Mouse (Mus musculus) hematopoietic multipotent progenitor cell, adult 10-12 weeks (in vitro differentiated cells): ENCODE data around the gene Hoxc6. TPM values are rescaled to one million over a fixed set of nuclear protein-coding genes. Genes with fewer than 3 reads are reported as not detected.

Experiments used
- polyA plus RNA-seq: library from polyadenylated mRNA; stranded (reverse); fragments of >175 nt; gene quantifications from 2 replicates; pipeline ENCODE4 v1.2.3, GENCODE M21; 2012; ENCODE audit warnings: low replicate concordance

Hoxc6 gene
- polyA plus RNA-seq, result 0.22 and 0.58 TPM in 2 replicates

DNA sequence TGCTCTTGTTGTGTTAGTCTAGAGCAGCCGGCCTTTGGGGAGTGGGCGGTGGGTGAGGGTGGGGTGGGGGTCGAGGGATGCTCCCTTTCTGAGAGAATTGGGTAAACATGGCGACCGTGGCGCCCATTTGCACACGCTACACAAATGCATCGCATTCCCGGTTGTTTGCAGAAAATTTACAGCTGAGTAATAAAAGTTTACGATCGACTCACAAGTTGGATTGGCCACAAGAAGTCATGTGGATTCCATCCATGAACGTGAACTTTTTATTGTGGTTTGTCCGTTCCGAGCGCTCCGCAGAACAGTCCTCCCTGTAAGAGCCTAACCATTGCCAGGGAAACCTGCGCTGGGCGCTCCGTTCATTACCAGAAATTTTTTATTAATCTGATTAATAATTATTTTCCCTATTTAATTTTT is at the start of gene Hoxc6:
Gene Hoxc6, plus strand, starts transcription at position 319 of the 417 bp plus-strand sequence.

DNA sequence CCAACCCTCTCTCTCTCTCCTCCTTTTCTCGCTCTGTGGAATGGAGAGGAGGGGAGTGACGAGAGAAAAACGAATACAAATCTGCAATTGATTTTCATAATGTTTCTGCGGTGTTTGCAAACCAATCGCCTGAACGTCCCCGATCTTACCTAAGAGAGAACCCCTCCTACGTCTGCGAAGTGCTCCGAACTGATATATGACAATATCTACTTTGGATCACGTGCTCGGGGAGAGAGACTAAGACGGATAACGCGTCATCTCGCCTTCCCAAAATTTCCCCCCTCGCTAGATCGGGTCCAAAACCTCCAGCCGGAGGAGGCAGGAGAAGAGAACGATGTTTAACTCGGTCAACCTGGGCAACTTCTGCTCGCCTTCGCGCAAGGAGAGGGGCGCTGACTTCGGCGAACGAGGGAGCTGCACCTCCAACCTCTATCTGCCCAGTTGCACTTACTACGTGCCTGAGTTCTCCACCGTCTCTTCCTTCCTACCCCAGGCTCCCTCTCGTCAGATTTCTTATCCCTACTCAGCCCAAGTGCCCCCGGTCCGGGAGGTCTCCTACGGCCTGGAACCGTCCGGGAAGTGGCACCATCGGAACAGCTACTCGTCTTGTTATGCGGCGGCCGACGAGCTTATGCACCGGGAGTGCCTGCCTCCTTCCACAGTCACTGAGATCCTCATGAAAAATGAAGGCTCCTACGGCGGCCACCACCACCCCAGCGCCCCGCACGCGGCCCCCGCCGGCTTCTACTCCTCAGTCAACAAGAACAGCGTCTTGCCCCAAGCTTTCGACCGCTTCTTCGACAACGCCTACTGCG is 43.7 kb upstream of the Hoxc6 start, which contains the start of gene Hoxc11:
Gene Hoxc11, plus strand, starts transcription at position 236 of the 815 bp plus-strand sequence.

DNA sequence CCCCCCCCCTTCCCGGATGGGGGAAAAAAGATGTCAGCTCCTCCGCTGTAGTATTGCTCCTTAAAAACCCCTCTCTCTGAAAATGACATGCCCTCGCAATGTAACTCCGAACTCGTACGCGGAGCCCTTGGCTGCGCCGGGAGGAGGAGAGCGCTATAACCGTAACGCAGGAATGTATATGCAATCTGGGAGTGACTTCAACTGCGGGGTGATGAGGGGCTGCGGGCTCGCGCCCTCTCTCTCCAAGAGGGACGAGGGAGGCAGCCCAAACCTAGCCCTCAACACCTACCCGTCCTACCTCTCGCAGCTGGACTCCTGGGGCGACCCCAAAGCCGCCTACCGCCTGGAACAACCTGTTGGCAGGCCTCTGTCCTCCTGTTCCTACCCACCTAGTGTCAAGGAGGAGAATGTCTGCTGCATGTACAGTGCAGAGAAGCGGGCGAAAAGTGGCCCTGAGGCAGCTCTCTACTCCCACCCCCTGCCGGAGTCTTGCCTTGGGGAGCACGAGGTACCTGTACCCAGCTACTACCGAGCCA is 31.2 kb upstream of the Hoxc6 start, which contains the start of gene Hoxc10:
Gene Hoxc10, plus strand, starts transcription at position 21 of the 536 bp plus-strand sequence.

DNA sequence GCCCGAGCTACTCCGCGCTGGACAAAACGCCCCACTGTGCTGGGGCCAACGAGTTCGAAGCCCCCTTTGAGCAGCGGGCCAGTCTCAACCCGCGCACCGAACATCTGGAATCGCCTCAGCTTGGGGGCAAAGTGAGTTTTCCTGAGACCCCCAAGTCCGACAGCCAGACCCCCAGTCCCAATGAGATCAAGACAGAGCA is 30.8 kb upstream of the Hoxc6 start, which contains the start of gene Hoxc5:
Gene Hoxc5, plus strand, starts transcription at position 132 of the 199 bp plus-strand sequence.

DNA sequence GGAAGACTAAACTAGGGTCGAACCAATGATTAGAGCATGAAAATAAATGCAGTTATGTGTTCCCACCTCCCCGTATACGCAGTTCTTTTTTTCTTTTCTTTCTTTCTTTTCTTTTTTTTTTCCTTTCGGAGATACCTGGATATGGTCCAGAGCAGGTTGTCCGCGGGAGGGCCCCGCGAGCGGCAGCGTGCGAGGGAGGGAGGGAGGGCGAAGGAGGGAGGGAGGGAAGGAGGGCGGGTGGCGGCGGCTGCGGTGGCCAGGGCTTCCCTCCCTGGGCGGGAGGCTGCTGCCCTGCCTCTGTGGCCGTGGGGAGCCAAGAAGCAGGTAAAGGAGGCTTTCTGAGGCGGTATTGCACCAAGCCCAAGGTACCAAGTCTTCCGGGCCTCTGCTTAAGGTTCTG is 21.9 kb upstream of the Hoxc6 start, which contains the start of gene Hoxc9:
Gene Hoxc9, plus strand, starts transcription at position 269 of the 400 bp plus-strand sequence.

DNA sequence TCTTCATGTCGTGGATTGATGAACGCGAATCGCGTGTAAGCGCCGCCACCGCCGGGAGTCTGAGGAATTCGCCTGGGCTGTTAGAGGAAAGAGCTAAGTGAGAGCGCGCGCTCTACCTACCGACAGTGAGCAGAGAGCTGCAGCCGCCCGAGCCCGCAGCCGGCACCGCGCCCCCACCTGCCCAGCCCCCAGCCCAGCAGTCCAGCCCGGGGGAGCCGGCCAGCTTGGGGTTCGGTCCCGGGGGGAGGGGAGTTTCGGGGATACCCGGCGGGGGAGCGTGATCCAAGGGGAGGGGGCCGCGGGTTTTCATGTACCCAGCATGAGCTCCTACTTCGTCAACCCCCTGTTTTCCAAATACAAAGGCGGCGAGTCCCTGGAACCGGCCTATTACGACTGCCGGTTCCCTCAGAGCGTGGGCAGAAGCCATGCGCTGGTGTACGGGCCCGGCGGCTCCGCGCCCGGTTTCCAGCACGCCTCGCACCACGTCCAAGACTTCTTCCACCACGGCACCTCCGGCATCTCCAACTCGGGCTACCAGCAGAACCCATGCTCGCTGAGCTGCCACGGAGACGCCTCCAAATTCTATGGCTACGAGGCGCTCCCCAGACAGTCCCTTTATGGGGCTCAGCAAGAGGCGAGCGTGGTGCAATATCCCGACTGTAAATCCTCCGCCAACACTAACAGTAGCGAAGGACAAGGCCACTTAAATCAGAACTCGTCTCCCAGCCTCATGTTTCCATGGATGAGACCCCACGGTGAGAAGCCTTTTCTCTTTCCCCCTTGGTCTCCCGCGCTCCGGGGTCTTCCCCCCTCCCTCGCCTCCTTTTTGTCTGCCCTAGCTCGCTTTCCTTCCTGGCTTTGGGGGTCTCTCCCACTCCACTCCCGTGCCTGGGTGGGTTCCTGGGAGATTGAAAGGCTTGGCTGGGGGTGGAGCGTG is 7.3 kb upstream of the Hoxc6 start, which contains the start of gene Hoxc8:
Gene Hoxc8, plus strand, starts transcription at position 147 of the 937 bp plus-strand sequence.

DNA sequence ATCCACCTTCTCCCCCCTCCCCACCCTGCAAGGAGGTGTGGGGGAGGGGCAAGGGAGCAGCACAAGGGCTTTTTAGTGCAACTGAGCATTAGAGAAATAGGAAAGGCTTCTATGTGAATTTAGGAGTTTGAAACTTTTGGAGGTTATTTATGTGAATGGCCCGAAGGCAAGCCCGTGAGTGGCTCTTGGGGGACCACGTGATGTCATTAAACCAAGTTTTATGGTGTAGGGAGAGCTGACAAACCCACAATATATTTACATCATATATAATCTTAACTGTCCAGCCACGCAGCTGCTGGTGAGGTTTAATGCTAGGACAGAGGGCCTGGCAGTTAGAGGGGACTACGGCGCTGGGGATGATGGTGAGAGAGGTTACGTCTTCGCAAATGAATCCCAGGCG is 20.6 kb downstream of the Hoxc6 start, which contains the start of gene Hoxc4:
Gene Hoxc4, plus strand, starts transcription at position 299 of the 400 bp plus-strand sequence.

Other genes with a start within 250 kb of the Hoxc6 start
- gene Hoxc13, start 77.2 kb upstream of the Hoxc6 start, polyA plus RNA-seq, result not detected in 2 replicates
- not detected in 2 replicates for gene Hoxc12, start 61.5 kb upstream of the Hoxc6 start, polyA plus RNA-seq
- gene Hoxc11, start 43.8 kb upstream of the Hoxc6 start, polyA plus RNA-seq, result not detected in 2 replicates
- gene Hoxc10, start 31.5 kb upstream of the Hoxc6 start, polyA plus RNA-seq, result not detected in 2 replicates
- gene Hoxc5, start 30.8 kb upstream of the Hoxc6 start, polyA plus RNA-seq, result not detected in 2 replicates
- 0.13 and 0.39 TPM in 2 replicates for gene Hoxc9, start 21.8 kb upstream of the Hoxc6 start, polyA plus RNA-seq
- gene Hoxc8, start 7.7 kb upstream of the Hoxc6 start, polyA plus RNA-seq, result not detected in 2 replicates
- 0.72 and 2.6 TPM in 2 replicates for gene Hoxc4, start 20.7 kb downstream of the Hoxc6 start, polyA plus RNA-seq
- gene Smug1, start 168.8 kb downstream of the Hoxc6 start, polyA plus RNA-seq, result 5.7 and 7.2 TPM in 2 replicates
- 1.2 and 3.2 TPM in 2 replicates for gene Cbx5, start 241.6 kb downstream of the Hoxc6 start, polyA plus RNA-seq
- 40.2 and 80.3 TPM in 2 replicates for gene Hnrnpa1, start 242.2 kb downstream of the Hoxc6 start, polyA plus RNA-seq